Mouse (Mus musculus) CH12.LX (cell line): ENCODE measurements at regions not wholly inside any gene's neighbourhood (a gene's known extent, or its start where the extent isn't known, plus 50 kb on each side); places are given as distances from the start of the nearest gene placed in this dataset.

Source experiments
- DNase-seq: peaks from one replicate; pipeline ENCODE4 v3.0.0-alpha.2; 2013; ENCODE audit errors: extremely low read depth
- H3K27ac ChIP-seq: 2 replicates; pipeline ENCODE4 v1.5.1; 2012; ENCODE audit warnings: low read depth, mild to moderate bottlenecking, control low read depth, moderate library complexity; ENCODE audit not compliant: insufficient read depth
- H3K27me3 ChIP-seq: replicated peaks from 2 replicates; pipeline ENCODE3; 2012; ENCODE audit warnings: inconsistent platforms
- H3K36me3 ChIP-seq, 2 experiments: replicated peaks in 1 of 2; 2 replicates each; pipeline versions ENCODE3 to v1.6.1; 2012; ENCODE audit warnings: inconsistent platforms in 1 of 2, low read length in 1 of 2, mild to moderate bottlenecking in 1 of 2, mixed read lengths in 1 of 2, moderate library complexity in 1 of 2; ENCODE audit not compliant: control insufficient read depth in 1 of 2, insufficient read depth in 1 of 2
- H3K4me1 ChIP-seq, 2 experiments: 2 replicates each; pipeline ENCODE4 v1.6.1; 2012; ENCODE audit warnings: inconsistent platforms in 1 of 2, moderate library complexity in 1 of 2; ENCODE audit not compliant: insufficient read depth in 2 of 2, control insufficient read depth in 1 of 2
- H3K4me2 ChIP-seq: 2 replicates; pipeline ENCODE4 v1.6.1; 2012; ENCODE audit warnings: low read depth, mild to moderate bottlenecking, control low read depth; ENCODE audit not compliant: poor library complexity, insufficient read depth, severe bottlenecking
- H3K4me3 ChIP-seq, 3 experiments: fragments of 150-350 bp in 1 of 3; sonication (generic) in 1 of 3; replicated peaks in 1 of 3; 2 replicates each; pipeline versions ENCODE3 to v1.5.1; 2011 to 2012; ENCODE audit warnings: low read depth in 2 of 3, low read length in 2 of 3, mild to moderate bottlenecking in 2 of 3, moderate library complexity in 2 of 3, control low read depth in 1 of 3, improper control_type of control experiment in 1 of 3, inconsistent platforms in 1 of 3, mixed read lengths in 1 of 3; ENCODE audit not compliant: poor library complexity in 1 of 3
- H3K79me2 ChIP-seq: replicated peaks from 2 replicates; pipeline ENCODE4 v1.6.1; 2012; ENCODE audit warnings: mild to moderate bottlenecking, moderate library complexity; ENCODE audit not compliant: control insufficient read depth, poor library complexity, insufficient read depth, severe bottlenecking; ENCODE audit errors: extremely low read depth
- H3K9ac ChIP-seq: 2 replicates; pipeline ENCODE4 v1.6.1; 2012; ENCODE audit warnings: low read depth, mild to moderate bottlenecking, control low read depth, moderate library complexity; ENCODE audit not compliant: insufficient read depth
- H3K9me3 ChIP-seq: replicated peaks from 2 replicates; pipeline ENCODE3; 2012; ENCODE audit warnings: low read length, inconsistent platforms, mixed read lengths
- E2F4 ChIP-seq: IDR thresholded peaks from 2 replicates; pipeline ENCODE4 v1.6.1; 2011; ENCODE audit warnings: low read depth, low read length, improper control_type of control experiment; ENCODE audit not compliant: insufficient replicate concordance
- ETS1 ChIP-seq: conservative IDR thresholded peaks from 2 replicates; pipeline ENCODE4 v1.6.1; 2012; ENCODE audit warnings: low read depth, mild to moderate bottlenecking, inconsistent platforms, low read length, improper control_type of control experiment, moderate library complexity
- GABPA ChIP-seq: IDR thresholded peaks from 2 replicates; pipeline ENCODE4 v1.6.1; 2012; ENCODE audit warnings: low read depth, low read length, improper control_type of control experiment, inconsistent platforms; ENCODE audit not compliant: insufficient replicate concordance
- IRF4 ChIP-seq: IDR thresholded peaks from 2 replicates; pipeline ENCODE4 v1.6.1; 2014; ENCODE audit warnings: low read depth, mild to moderate bottlenecking, inconsistent platforms, low read length, improper control_type of control experiment
- JUN ChIP-seq: IDR thresholded peaks from 2 replicates; pipeline ENCODE4 v1.6.1; 2011; ENCODE audit warnings: low read depth, mild to moderate bottlenecking, low read length, improper control_type of control experiment, moderate library complexity; ENCODE audit not compliant: insufficient read depth
- MAFK ChIP-seq: IDR thresholded peaks from 2 replicates; pipeline ENCODE4 v1.6.1; 2011; ENCODE audit warnings: low read length, improper control_type of control experiment; ENCODE audit not compliant: insufficient replicate concordance
- MXI1 ChIP-seq: IDR thresholded peaks from 2 replicates; pipeline ENCODE4 v1.6.1; 2011; ENCODE audit warnings: mild to moderate bottlenecking, low read depth, low read length, improper control_type of control experiment
- MYC ChIP-seq: IDR thresholded peaks from 2 replicates; pipeline ENCODE4 v1.6.1; 2011; ENCODE audit warnings: low read depth, mild to moderate bottlenecking, improper control_type of control experiment, low read length
- NRF1 ChIP-seq: IDR thresholded peaks from 2 replicates; pipeline ENCODE4 v1.6.1; 2014; ENCODE audit warnings: low read depth, mild to moderate bottlenecking, inconsistent platforms, low read length, improper control_type of control experiment, moderate library complexity
- PAX5 ChIP-seq: IDR thresholded peaks from 2 replicates; pipeline ENCODE4 v1.6.1; 2012; ENCODE audit warnings: low read length, inconsistent platforms, mixed read lengths
- RCOR1 ChIP-seq: conservative IDR thresholded peaks from 2 replicates; pipeline ENCODE4 v1.6.1; 2012; ENCODE audit warnings: low read depth, mild to moderate bottlenecking, inconsistent platforms, low read length, improper control_type of control experiment
- SIN3A ChIP-seq: IDR thresholded peaks from 2 replicates; pipeline ENCODE4 v1.6.1; 2012; ENCODE audit warnings: low read length, improper control_type of control experiment, inconsistent platforms
- TBP ChIP-seq: conservative IDR thresholded peaks from 2 replicates; pipeline ENCODE4 v1.6.1; 2011; ENCODE audit warnings: low read depth, low read length, improper control_type of control experiment
- TCF12 ChIP-seq: IDR thresholded peaks from 2 replicates; pipeline ENCODE4 v1.6.1; 2014; ENCODE audit warnings: low read depth, mild to moderate bottlenecking, inconsistent platforms, low read length, improper control_type of control experiment
- UBTF ChIP-seq: IDR thresholded peaks from 2 replicates; pipeline ENCODE4 v1.6.1; 2012; ENCODE audit warnings: low read depth, mild to moderate bottlenecking, inconsistent platforms, low read length, improper control_type of control experiment, moderate library complexity
- ZKSCAN1 ChIP-seq: IDR thresholded peaks from 2 replicates; pipeline ENCODE4 v1.6.1; 2012; ENCODE audit warnings: low read depth, inconsistent platforms, low read length, improper control_type of control experiment, borderline replicate concordance
- dilution Hi-C: fragments of 300-500 bp; cut with MboI; formaldehyde crosslinking; loops from 2 replicates; pipeline ENCODE4 v1.14.3; 2020; ENCODE audit warnings: low sequenced_read_pairs; ENCODE audit not compliant: extremely low pct_unique_long_range_greater_than_20kb, extremely low pct_ligation_motif_present
- in situ Hi-C: fragments of 300-500 bp; cut with MboI; formaldehyde crosslinking; loops from 3 replicates; pipeline ENCODE4 v1.14.3; 2019; ENCODE audit warnings: low sequenced_read_pairs, low pct_ligation_motif_present, low pct_unique_long_range_greater_than_20kb, mixed read lengths

DNA sequence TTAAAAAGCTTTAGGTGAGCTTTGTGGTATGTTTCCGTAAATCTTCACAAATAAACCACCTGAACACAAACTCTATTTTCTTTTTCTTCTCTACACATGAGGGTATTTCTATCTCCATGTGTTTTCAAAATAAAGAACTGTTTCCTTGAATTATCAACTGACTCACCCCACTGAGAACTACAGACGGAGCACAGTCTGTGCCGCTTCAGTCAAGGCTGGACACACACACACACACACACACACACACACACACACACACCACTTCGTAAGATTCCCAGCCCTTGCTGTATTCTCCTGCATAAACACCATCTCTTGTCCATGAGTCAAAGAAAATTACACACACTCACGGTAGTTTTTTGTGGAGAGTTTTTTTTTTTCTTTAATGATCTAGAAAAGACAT, 130.3 kb downstream of the Mreg start:
- Histone ChIP-seq H3K4me1 (peaks cover 0 to 18% of the 10 kb centered on the region in 2 experiments; a peak in 2 of 4 replicates), H3K9me3 (no peaks in the 10 kb centered on the region)
- TF ChIP-seq PAX5 = no peak
- TF ChIP-seq, all 38 proteins: peak for 0
- no peak overlapping the region for H3K27ac ChIP-seq
- H3K79me2 ChIP-seq = no peaks in the 10 kb centered on the region
- no peaks in the 10 kb centered on the region for H3K27me3 ChIP-seq
- dilution Hi-C loops (no loop called here), in situ Hi-C loops (no loop called here)
- no peaks in the 10 kb centered on the region for H3K36me3 ChIP-seq
- no peak overlapping the region for H3K9ac ChIP-seq
- no peak for DNase-seq
- H3K4me3 ChIP-seq = no peak overlapping the region
- no peak overlapping the region for H3K4me2 ChIP-seq

- Histone ChIP-seq H3K9ac (no peak overlapping the region), H3K27ac (no peak overlapping the region), H3K4me1 (no peaks in the 10 kb centered on the region), H3K27me3 (no peaks in the 10 kb centered on the region), H3K79me2 (no peaks in the 10 kb centered on the region), H3K4me3 (no peak overlapping the region), H3K9me3 (no peaks in the 10 kb centered on the region), H3K36me3 (no peaks in the 10 kb centered on the region), H3K4me2 (no peak overlapping the region)
- dilution Hi-C loops = no loop called here
- no peak for DNase-seq
- no peak for TF ChIP-seq UBTF
- no peak for TF ChIP-seq MAFK
- no peak for TF ChIP-seq IRF4
- no peak for TF ChIP-seq TBP
- TF ChIP-seq GABPA = no peak
- no peak for TF ChIP-seq RCOR1
- no peak for TF ChIP-seq JUN
- TF ChIP-seq ETS1 = no peak
- no peak for TF ChIP-seq MXI1
- no peak for TF ChIP-seq E2F4
- no peak for TF ChIP-seq NRF1
- TF ChIP-seq ZKSCAN1 = no peak
- no peak for TF ChIP-seq SIN3A
- no peak for TF ChIP-seq MYC
- no peak for TF ChIP-seq TCF12
- TF ChIP-seq, all 38 proteins: peak for 0
- in situ Hi-C loops = no loop called here
Measured at GRCm38 (mm10) chr1:72078926-72079550, 133.1 kb downstream of the Mreg start.
